Mouse (Mus musculus): ENCODE results near the gene Sfxn1.

Sfxn1 gene

GRCm38 (mm10) chr13:54071606-54072331, at the start of gene Sfxn1:
Sfxn1 (plus strand) TSS chr13:54071869.
- DNase-seq (ENCODE audit: low spot score), result no peak

GRCm38 (mm10) chr13:54023311-54023710, 48.4 kb upstream of the Sfxn1 start:
- no peak for DNase-seq (ENCODE audit: low spot score)

GRCm38 (mm10) chr13:54027079-54027478, 44.6 kb upstream of the Sfxn1 start:
- no peak for DNase-seq (ENCODE audit: low spot score)

- no peak for DNase-seq (ENCODE audit: low spot score)
These were observed 38.0 kb upstream of the Sfxn1 start for GRCm38 (mm10) chr13:54033653-54034052.

- DNase-seq (ENCODE audit: low spot score), result no peak
These were observed 36.1 kb upstream of the Sfxn1 start for GRCm38 (mm10) chr13:54035541-54035940.

GRCm38 (mm10) chr13:54037936-54038335, 33.7 kb upstream of the Sfxn1 start:
- no peak for DNase-seq (ENCODE audit: low spot score)

- DNase-seq (ENCODE audit: low spot score), result no peak
These were observed 31.4 kb upstream of the Sfxn1 start for GRCm38 (mm10) chr13:54040256-54040655.

GRCm38 (mm10) chr13:54048679-54049352, 22.9 kb upstream of the Sfxn1 start:
- no peak for DNase-seq (ENCODE audit: low spot score)

GRCm38 (mm10) chr13:54051641-54052040, 20.0 kb upstream of the Sfxn1 start:
- no peak for DNase-seq (ENCODE audit: low spot score)

- no peak for DNase-seq (ENCODE audit: low spot score)
These were observed 16.7 kb upstream of the Sfxn1 start for GRCm38 (mm10) chr13:54054962-54055361.

GRCm38 (mm10) chr13:54055448-54055861, 16.2 kb upstream of the Sfxn1 start, which contains the start of gene Drd1:
Drd1 (minus strand) TSS chr13:54055705.
- no peak for DNase-seq (ENCODE audit: low spot score)

GRCm38 (mm10) chr13:54062068-54062467, 9.6 kb upstream of the Sfxn1 start:
- DNase-seq (ENCODE audit: low spot score), result no peak

- no peak for DNase-seq (ENCODE audit: low spot score)
These were observed 8.4 kb upstream of the Sfxn1 start for GRCm38 (mm10) chr13:54063292-54063691.

- DNase-seq (ENCODE audit: low spot score), result no peak
These were observed 5.5 kb upstream of the Sfxn1 start for GRCm38 (mm10) chr13:54066081-54066746.

- DNase-seq (ENCODE audit: low spot score), result no peak
These were observed 4.0 kb upstream of the Sfxn1 start for GRCm38 (mm10) chr13:54067617-54068166.

- DNase-seq (ENCODE audit: low spot score), result no peak
These were observed 658 bp upstream of the Sfxn1 start for GRCm38 (mm10) chr13:54071011-54071410.

- DNase-seq (ENCODE audit: low spot score), result no peak
These were observed 923 bp downstream of the Sfxn1 start for GRCm38 (mm10) chr13:54072526-54073057.

GRCm38 (mm10) chr13:54073066-54073465, 1.4 kb downstream of the Sfxn1 start:
- DNase-seq (ENCODE audit: low spot score), result no peak

GRCm38 (mm10) chr13:54073491-54073890, 1.8 kb downstream of the Sfxn1 start:
- no peak for DNase-seq (ENCODE audit: low spot score)

- DNase-seq (ENCODE audit: low spot score), result no peak
These were observed 3.7 kb downstream of the Sfxn1 start for GRCm38 (mm10) chr13:54075416-54075815.

- no peak for DNase-seq (ENCODE audit: low spot score)
These were observed 4.4 kb downstream of the Sfxn1 start for GRCm38 (mm10) chr13:54076051-54076450.

GRCm38 (mm10) chr13:54076762-54077460, 5.2 kb downstream of the Sfxn1 start:
- DNase-seq (ENCODE audit: low spot score), result no peak
